Mouse (Mus musculus): ENCODE data around the gene Edn2. TPM values are rescaled to one million over a fixed set of nuclear protein-coding genes. Genes with fewer than 3 reads are reported as not detected.

The Edn2 gene
- polyA plus RNA-seq, 1 experiment from 2014 or later = 1.9 TPM

DNA sequence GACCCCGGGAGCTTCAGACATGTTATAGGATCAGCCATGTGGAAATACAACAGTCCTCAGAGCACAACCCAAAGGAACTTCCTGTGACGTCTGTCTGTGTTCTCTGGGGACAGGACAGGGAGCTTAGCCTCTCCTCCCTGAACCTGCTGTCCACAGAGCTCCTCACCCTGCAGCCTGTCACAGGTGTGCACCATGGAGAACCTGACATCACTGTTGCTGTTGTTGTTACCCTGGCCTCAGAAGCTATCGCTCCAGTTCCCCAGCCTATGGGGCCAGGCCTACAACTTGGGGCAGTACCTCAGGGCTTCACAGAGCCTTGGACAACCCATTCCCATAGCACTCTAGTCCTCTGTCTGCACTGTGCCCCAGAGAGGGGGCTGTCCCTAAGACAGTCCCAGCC is 33.7 kb upstream of the Edn2 start:
- H3K4me3 ChIP-seq (ENCODE audit: low read depth, low read length) = no peak overlapping the region

DNA sequence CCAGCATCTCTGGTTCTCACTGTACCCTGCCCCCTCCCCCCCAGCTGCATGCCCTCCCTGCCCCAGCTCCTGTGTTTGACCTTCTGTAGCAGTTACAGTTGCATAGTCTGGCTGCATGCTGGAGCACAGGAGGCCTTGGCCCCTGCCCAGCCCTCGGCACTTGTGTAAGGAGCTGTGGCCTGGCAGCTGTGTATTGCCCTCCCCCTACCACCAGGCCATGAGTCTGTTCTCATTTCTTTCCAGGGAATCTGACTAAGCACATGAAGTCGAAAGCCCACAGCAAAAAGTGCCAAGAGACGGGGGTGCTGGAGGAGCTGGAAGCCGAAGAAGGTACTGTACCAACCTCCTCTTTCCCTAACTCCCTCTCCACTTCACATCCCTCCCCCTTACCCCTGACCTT is 33.0 kb upstream of the Edn2 start:
- Histone ChIP-seq H3K4me1 (replicated peaks; ENCODE audit: control insufficient read depth, insufficient read depth) (no peaks in the 10 kb centered on the region), H3K36me3 (ENCODE audit: control insufficient read depth, insufficient read depth, low read length) (no peaks in the 10 kb centered on the region), H3K27me3 (ENCODE audit: control insufficient read depth, insufficient read depth, low read length) (no peaks in the 10 kb centered on the region), H3K4me2 (replicated peaks; ENCODE audit: low read depth) (no peak overlapping the region), H3K27ac (replicated peaks) (no peak overlapping the region), H3K9me3 (ENCODE audit: control insufficient read depth, low read length) (no peaks in the 10 kb centered on the region), H3K9ac (ENCODE audit: low read length) (no peak overlapping the region), H3K4me3 (ENCODE audit: low read depth, low read length) (no peak overlapping the region)
- DNase-seq (ENCODE audit: low spot score) (peak; percentile 25), ATAC-seq (ENCODE audit: low FRiP score, low TSS enrichment) (no peak)
- 64% methylated on average over 4 of the region's 4 CpGs for WGBS
- TF ChIP-seq EP300 (optimal IDR thresholded peaks at IDR 0.05) (no peak), CTCF (IDR thresholded peaks at IDR 0.05; ENCODE audit: low read depth) (no peak)

More for the DNA sequence above, 33.7 kb upstream of the Edn2 start:
- ATAC-seq (ENCODE audit: low FRiP score, low TSS enrichment) (no peak), DNase-seq (ENCODE audit: low spot score) (no peak)
- H3K9ac ChIP-seq (ENCODE audit: low read length) = no peak overlapping the region
- no peaks in the 10 kb centered on the region for H3K4me1 ChIP-seq (replicated peaks; ENCODE audit: control insufficient read depth, insufficient read depth)
- TF ChIP-seq CTCF (IDR thresholded peaks at IDR 0.05; ENCODE audit: low read depth) (no peak), EP300 (optimal IDR thresholded peaks at IDR 0.05) (no peak)
- no peak overlapping the region for H3K4me2 ChIP-seq (replicated peaks; ENCODE audit: low read depth)
- H3K27me3 ChIP-seq (ENCODE audit: control insufficient read depth, insufficient read depth, low read length) = no peaks in the 10 kb centered on the region
- H3K27ac ChIP-seq (replicated peaks) = no peak overlapping the region
- no peaks in the 10 kb centered on the region for H3K36me3 ChIP-seq (ENCODE audit: control insufficient read depth, insufficient read depth, low read length)
- H3K9me3 ChIP-seq (ENCODE audit: control insufficient read depth, low read length) = no peaks in the 10 kb centered on the region
- 85% methylated on average over 3 of the region's 3 CpGs for WGBS

DNA sequence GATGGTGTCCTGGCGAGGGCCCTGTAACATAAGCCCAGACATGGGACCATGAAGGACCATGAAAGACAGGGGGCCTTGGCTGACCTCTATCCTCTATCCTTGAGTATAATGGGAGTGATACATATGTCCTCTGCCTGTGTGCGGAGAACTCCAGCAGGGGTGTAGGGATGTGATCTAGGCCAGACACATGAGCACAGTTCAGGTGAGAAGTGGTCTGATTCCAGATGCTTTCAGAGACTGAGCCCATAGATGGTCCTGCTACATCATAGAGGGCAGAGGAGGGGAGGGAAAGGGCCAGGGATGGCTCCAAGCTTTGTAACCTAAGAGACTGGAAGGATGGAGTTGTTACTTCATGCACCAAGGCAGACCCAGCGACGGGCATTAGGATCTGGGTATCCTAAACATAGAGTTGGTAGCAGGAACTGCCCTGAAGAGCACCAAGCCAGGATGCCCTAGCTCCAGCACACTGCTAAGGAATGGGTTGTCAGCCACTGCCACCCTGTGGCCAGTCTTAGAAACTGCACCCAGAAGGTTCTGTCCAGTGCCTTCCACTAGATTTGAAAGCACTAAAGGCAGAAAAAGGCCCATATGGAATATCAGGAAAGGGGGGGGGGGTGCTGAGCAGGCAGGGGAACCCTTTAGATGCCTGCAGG is 31.6 kb upstream of the Edn2 start:
- no peaks in the 10 kb centered on the region for H3K27me3 ChIP-seq (ENCODE audit: control insufficient read depth, insufficient read depth, low read length)
- ATAC-seq (ENCODE audit: low FRiP score, low TSS enrichment) = peak; percentile 49; the same call in 1 of the 2 replicates
- H3K9ac ChIP-seq (ENCODE audit: low read length) = no peak overlapping the region
- H3K4me2 ChIP-seq (replicated peaks; ENCODE audit: low read depth) = no peak overlapping the region
- WGBS = 43% methylated on average over 4 of the region's 4 CpGs
- no peak overlapping the region for H3K27ac ChIP-seq (replicated peaks)
- peak; percentile 70 for DNase-seq (ENCODE audit: low spot score)
- no peaks in the 10 kb centered on the region for H3K36me3 ChIP-seq (ENCODE audit: control insufficient read depth, insufficient read depth, low read length)
- TF ChIP-seq CTCF (IDR thresholded peaks at IDR 0.05; ENCODE audit: low read depth) (peak; percentile 94), EP300 (optimal IDR thresholded peaks at IDR 0.05) (no peak)
- H3K4me3 ChIP-seq (ENCODE audit: low read depth, low read length) = no peak overlapping the region
- H3K9me3 ChIP-seq (ENCODE audit: control insufficient read depth, low read length) = no peaks in the 10 kb centered on the region
- no peaks in the 10 kb centered on the region for H3K4me1 ChIP-seq (replicated peaks; ENCODE audit: control insufficient read depth, insufficient read depth)

DNA sequence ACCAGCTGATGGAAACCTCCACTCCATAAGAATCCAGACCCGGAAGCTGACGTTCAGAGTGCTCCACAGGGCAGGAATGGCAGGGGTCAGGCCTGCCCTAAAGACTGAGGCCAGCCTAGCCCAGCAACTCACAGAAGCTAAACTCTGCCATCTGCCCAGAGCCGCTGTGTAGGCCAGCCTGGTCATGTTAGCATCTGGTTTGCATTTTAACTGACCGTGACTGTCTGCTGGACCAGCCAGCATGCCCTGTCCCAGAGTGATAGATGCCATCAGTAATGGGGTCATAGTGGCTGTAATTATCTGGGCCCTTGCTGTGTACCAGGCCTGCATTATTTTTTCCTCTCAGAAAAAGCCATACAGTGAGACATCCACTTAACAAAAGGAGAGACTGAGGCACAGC is 30.1 kb upstream of the Edn2 start:
- H3K4me2 ChIP-seq (replicated peaks; ENCODE audit: low read depth) = no peak overlapping the region
- no peak overlapping the region for H3K9ac ChIP-seq (ENCODE audit: low read length)
- no peaks in the 10 kb centered on the region for H3K9me3 ChIP-seq (ENCODE audit: control insufficient read depth, low read length)
- ATAC-seq (ENCODE audit: low FRiP score, low TSS enrichment) (no peak), DNase-seq (ENCODE audit: low spot score) (no peak)
- no peak overlapping the region for H3K4me3 ChIP-seq (ENCODE audit: low read depth, low read length)
- H3K4me1 ChIP-seq (replicated peaks; ENCODE audit: control insufficient read depth, insufficient read depth) = no peaks in the 10 kb centered on the region
- WGBS = 71% methylated on average over 4 of the region's 4 CpGs
- H3K36me3 ChIP-seq (ENCODE audit: control insufficient read depth, insufficient read depth, low read length) = no peaks in the 10 kb centered on the region
- no peak for TF ChIP-seq CTCF (IDR thresholded peaks at IDR 0.05; ENCODE audit: low read depth)
- no peak for TF ChIP-seq EP300 (optimal IDR thresholded peaks at IDR 0.05)
- no peaks in the 10 kb centered on the region for H3K27me3 ChIP-seq (ENCODE audit: control insufficient read depth, insufficient read depth, low read length)
- H3K27ac ChIP-seq (replicated peaks) = no peak overlapping the region

DNA sequence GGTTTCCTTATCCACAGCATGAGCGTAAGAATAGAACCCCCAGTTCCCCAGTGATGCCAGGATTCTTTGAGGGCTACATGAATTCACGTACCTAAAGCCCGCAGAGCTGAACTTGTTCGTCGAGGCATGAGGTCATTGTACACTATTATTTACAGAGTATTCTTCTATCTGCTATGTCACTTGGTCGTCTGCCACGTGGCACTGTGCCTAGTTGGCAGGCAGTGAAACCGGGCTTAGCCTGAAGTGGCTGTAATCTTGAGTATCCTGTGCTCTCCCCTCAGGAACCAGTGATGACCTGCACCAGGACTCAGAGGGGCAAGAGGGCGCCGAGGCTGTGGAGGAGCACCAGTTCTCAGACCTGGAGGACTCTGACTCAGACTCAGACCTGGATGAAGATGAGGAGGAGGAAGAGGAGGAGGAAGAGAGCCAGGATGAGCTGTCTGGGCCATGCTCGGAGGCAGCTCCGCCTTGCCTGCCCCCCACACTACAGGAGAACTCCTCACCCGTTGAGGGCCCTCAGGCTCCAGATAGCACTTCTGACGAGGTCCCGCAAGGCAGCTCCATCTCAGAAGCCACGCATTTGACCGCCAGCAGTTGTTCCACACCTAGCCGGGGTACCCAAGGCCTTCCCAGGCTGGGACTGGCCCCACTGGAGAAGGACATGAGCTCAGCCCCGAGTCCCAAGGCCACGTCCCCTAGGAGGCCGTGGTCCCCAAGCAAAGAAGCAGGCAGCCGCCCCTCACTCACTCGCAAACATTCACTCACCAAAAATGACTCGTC is 29.4 kb upstream of the Edn2 start:
- DNase-seq (ENCODE audit: low spot score) (peak; percentile 31), ATAC-seq (ENCODE audit: low FRiP score, low TSS enrichment) (0 out of 2 replicates have a peak, but pooled peaks have one; percentile 27)
- Histone ChIP-seq H3K9me3 (ENCODE audit: control insufficient read depth, low read length) (no peaks in the 10 kb centered on the region), H3K36me3 (ENCODE audit: control insufficient read depth, insufficient read depth, low read length) (no peaks in the 10 kb centered on the region), H3K9ac (ENCODE audit: low read length) (no peak overlapping the region), H3K4me2 (replicated peaks; ENCODE audit: low read depth) (no peak overlapping the region), H3K27ac (replicated peaks) (no peak overlapping the region), H3K27me3 (ENCODE audit: control insufficient read depth, insufficient read depth, low read length) (no peaks in the 10 kb centered on the region), H3K4me1 (replicated peaks; ENCODE audit: control insufficient read depth, insufficient read depth) (no peaks in the 10 kb centered on the region), H3K4me3 (ENCODE audit: low read depth, low read length) (no peak overlapping the region)
- 64% methylated on average over 24 of the region's 24 CpGs for WGBS
- TF ChIP-seq EP300 (optimal IDR thresholded peaks at IDR 0.05) = no peak
- no peak for TF ChIP-seq CTCF (IDR thresholded peaks at IDR 0.05; ENCODE audit: low read depth)

- Histone ChIP-seq H3K9me3 (ENCODE audit: control insufficient read depth, low read length) (no peaks in the 10 kb centered on the region), H3K4me3 (ENCODE audit: low read depth, low read length) (no peak overlapping the region), H3K36me3 (ENCODE audit: control insufficient read depth, insufficient read depth, low read length) (no peaks in the 10 kb centered on the region), H3K4me2 (replicated peaks; ENCODE audit: low read depth) (no peak overlapping the region), H3K9ac (ENCODE audit: low read length) (no peak overlapping the region), H3K4me1 (replicated peaks; ENCODE audit: control insufficient read depth, insufficient read depth) (no peaks in the 10 kb centered on the region), H3K27ac (replicated peaks) (no peak overlapping the region), H3K27me3 (ENCODE audit: control insufficient read depth, insufficient read depth, low read length) (no peaks in the 10 kb centered on the region)
- TF ChIP-seq EP300 (optimal IDR thresholded peaks at IDR 0.05) (no peak), CTCF (IDR thresholded peaks at IDR 0.05; ENCODE audit: low read depth) (no peak)
- WGBS = 82% methylated on average over 6 of the region's 6 CpGs
- DNase-seq (ENCODE audit: low spot score) (no peak), ATAC-seq (ENCODE audit: low FRiP score, low TSS enrichment) (no peak)
Measured at GRCm38 (mm10) chr4:120134223-120134622, 26.8 kb upstream of the Edn2 start.

Data from stomach, postnatal 0 days (tissue).